Mouse (Mus musculus) hindbrain, embryonic 11.5 days (tissue): ENCODE data around the gene Swt1. TPM values are rescaled to one million over a fixed set of nuclear protein-coding genes. Genes with fewer than 3 reads are reported as not detected.

Experiments used
- ATAC-seq: fragments of 200-750 bp; cut with Nextera tagmentation; 2 replicates; pipeline ENCODE4 v1.8.0; 2017; ENCODE audit warnings: mild to moderate bottlenecking, moderate TSS enrichment, moderate library complexity; ENCODE audit not compliant: low FRiP score
- DNase-seq: peaks from one replicate; pipeline ENCODE4 v3.0.0-alpha.2; 2015; ENCODE audit warnings: low spot score
- H3K27ac ChIP-seq: fragments of 300-500 bp; sonication (generic); 2 replicates; pipeline ENCODE4 v1.5.1; 2014; ENCODE audit warnings: mild to moderate bottlenecking, low read depth, low read length
- H3K27me3 ChIP-seq: fragments of 300-500 bp; sonication (generic); 2 replicates; pipeline ENCODE4 v1.6.1; 2014; ENCODE audit warnings: mild to moderate bottlenecking, low read length, moderate library complexity, mixed read lengths; ENCODE audit not compliant: control insufficient read depth, insufficient read depth
- H3K36me3 ChIP-seq: fragments of 300-500 bp; sonication (generic); 2 replicates; pipeline ENCODE4 v1.6.1; 2014; ENCODE audit warnings: mild to moderate bottlenecking, low read length, moderate library complexity, mixed read lengths; ENCODE audit not compliant: control insufficient read depth, insufficient read depth
- H3K4me1 ChIP-seq: fragments of 300-500 bp; sonication (generic); replicated peaks from 2 replicates; pipeline ENCODE4 v1.6.1; 2014; ENCODE audit warnings: low read length, mixed read lengths; ENCODE audit not compliant: control insufficient read depth, insufficient read depth
- H3K4me2 ChIP-seq: fragments of 300-500 bp; sonication (generic); replicated peaks from 2 replicates; pipeline ENCODE4 v1.6.1; 2014; ENCODE audit warnings: mild to moderate bottlenecking, low read depth, low read length
- H3K4me3 ChIP-seq: fragments of 300-500 bp; sonication (generic); 2 replicates; pipeline ENCODE4 v1.5.1; 2014; ENCODE audit warnings: low read depth, low read length
- H3K9ac ChIP-seq: fragments of 300-500 bp; sonication (generic); 2 replicates; pipeline ENCODE4 v1.6.1; 2014; ENCODE audit warnings: low read depth, low read length
- H3K9me3 ChIP-seq: fragments of 300-500 bp; sonication (generic); 2 replicates; pipeline ENCODE4 v1.6.1; 2016; ENCODE audit warnings: low read length; ENCODE audit not compliant: control insufficient read depth
- WGBS: fragments of 180-500 bp; shearing (Covaris S2); extraction: QIAGEN DNeasy Blood & Tissue Kit; methylation state at CpG from one replicate; pipeline ENCODE4 v1.1.7; 2014; 5-methylcytosine and 5-hydroxymethylcytosine counted together
- polyA plus RNA-seq: library from polyadenylated mRNA; unstranded; fragments of >200 nt; fragmentation: Nextera tagmentation; extraction: Ambion mirVana; gene quantifications from 2 replicates; pipeline ENCODE4 v1.2.1, GENCODE M21; 2014

Swt1 gene
- polyA plus RNA-seq, 1 experiment from 2014 or later, result 27.6 TPM

GRCm38 (mm10) chr1:151450851-151451250 lies 22.6 kb upstream of the Swt1 start:
- Histone ChIP-seq H3K4me3 (no peak overlapping the region), H3K27ac (no peak overlapping the region), H3K36me3 (peaks cover 4% of the 10 kb centered on the region; the same call in 1 of the 2 replicates), H3K27me3 (no peaks in the 10 kb centered on the region), H3K4me1 (no peaks in the 10 kb centered on the region), H3K9me3 (no peaks in the 10 kb centered on the region), H3K4me2 (no peak overlapping the region), H3K9ac (no peak overlapping the region)
- DNase-seq, result no peak
- ATAC-seq, result no peak
- 96% methylated on average over 1 of the region's 2 CpGs for WGBS

- no peak overlapping the region for H3K4me3 ChIP-seq
- no peaks in the 10 kb centered on the region for H3K4me1 ChIP-seq
- H3K36me3 ChIP-seq, result peaks cover 7% of the 10 kb centered on the region; the same call in 1 of the 2 replicates
- H3K27ac ChIP-seq, result no peak overlapping the region
- H3K27me3 ChIP-seq, result no peaks in the 10 kb centered on the region
- H3K9me3 ChIP-seq, result no peaks in the 10 kb centered on the region
- DNase-seq, result no peak
- WGBS, result 95% methylated on average over 10 of the region's 10 CpGs
- ATAC-seq, result no peak
- no peak overlapping the region for H3K4me2 ChIP-seq
- H3K9ac ChIP-seq, result no peak overlapping the region
Observed at GRCm38 (mm10) chr1:151449866-151450265, 21.6 kb upstream of the Swt1 start.

DNA sequence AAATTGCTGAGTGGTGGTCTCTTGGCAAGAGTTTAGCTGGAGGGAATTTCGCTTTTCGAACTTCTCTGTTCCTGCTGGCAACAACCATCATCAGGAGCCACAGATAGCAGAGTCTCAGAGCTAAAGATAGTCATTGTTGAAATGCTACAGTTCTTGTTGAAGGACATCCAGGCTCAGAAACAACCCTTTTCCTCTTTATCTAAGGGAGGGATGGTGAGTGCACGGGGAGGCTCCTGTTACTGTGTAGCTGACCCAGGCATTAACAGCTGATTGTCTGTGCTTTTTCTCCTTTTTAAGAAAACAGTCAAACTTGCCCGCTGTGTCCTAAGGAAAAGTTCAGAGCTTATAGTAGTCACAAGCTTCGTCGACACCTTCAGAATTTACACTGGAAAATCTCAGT lies 7.2 kb upstream of the Swt1 start:
- WGBS, result 97% methylated on average over 6 of the region's 6 CpGs
- Histone ChIP-seq H3K4me3 (no peak overlapping the region), H3K4me2 (no peak overlapping the region), H3K4me1 (no peaks in the 10 kb centered on the region), H3K36me3 (no peaks in the 10 kb centered on the region), H3K9me3 (no peaks in the 10 kb centered on the region), H3K27me3 (no peaks in the 10 kb centered on the region), H3K27ac (no peak overlapping the region), H3K9ac (no peak overlapping the region)
- ATAC-seq, result no peak
- DNase-seq, result no peak

DNA sequence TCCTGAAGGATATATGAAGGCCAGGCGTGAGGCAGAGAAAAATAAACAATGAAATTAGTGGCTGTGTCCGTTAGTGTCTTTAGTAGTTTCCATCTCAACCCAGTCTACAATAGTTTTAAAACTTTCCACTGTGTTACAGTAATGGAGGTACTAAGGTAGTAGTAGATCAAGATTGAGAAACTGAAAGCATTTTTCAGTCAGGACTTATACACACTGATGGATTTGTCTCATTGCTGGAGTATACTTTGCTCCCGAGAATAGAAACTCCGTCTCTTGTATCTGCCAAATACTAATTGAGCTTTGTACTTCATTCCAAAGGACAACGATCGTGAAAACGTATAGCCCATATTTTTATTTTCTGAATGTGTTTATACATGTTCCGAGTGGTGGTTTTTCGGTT lies 1.1 kb upstream of the Swt1 start:
- Histone ChIP-seq H3K4me3 (peak overlapping the region; percentile 92), H3K27me3 (no peaks in the 10 kb centered on the region), H3K4me1 (peaks cover 4% of the 10 kb centered on the region; the same call in 1 of the 2 replicates), H3K27ac (peak overlapping the region; percentile 97), H3K9me3 (no peaks in the 10 kb centered on the region), H3K4me2 (peak overlapping the region; percentile 51), H3K9ac (peak overlapping the region; percentile 86), H3K36me3 (no peaks in the 10 kb centered on the region)
- no peak for DNase-seq
- 51% methylated on average over 9 of the region's 9 CpGs for WGBS
- no peak for ATAC-seq

DNA sequence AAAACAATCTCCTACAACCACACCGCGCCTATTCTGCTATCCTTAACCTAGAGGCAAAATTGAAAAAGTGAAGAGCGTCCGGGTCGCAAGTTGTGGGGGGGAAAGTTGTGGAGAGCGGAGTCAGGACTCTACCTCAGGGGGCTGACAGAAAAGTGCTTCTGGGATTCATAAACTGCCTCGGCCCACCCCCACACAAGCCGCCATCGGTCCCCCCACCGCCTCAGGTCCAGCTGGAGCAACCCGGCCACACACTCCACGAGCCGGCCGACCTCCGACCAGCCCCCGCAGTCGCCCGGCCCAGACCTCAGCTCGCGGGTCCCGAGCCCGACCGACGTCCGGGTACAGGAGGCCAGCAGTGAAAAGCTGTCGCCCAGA lies 380 bp downstream of the Swt1 start:
- H3K4me1 ChIP-seq, result peaks cover 4% of the 10 kb centered on the region; the same call in 1 of the 2 replicates
- ATAC-seq (peak; percentile 82), DNase-seq (no peak)
- H3K27ac ChIP-seq, result peak overlapping the region; percentile 47; the same call in 1 of the 2 replicates
- H3K4me3 ChIP-seq, result peak overlapping the region; percentile 92
- H3K36me3 ChIP-seq, result no peaks in the 10 kb centered on the region
- under 1% methylated on average over 24 of the region's 26 CpGs for WGBS
- H3K9ac ChIP-seq, result peak overlapping the region; percentile 72
- no peaks in the 10 kb centered on the region for H3K9me3 ChIP-seq
- H3K4me2 ChIP-seq, result peak overlapping the region; percentile 46
- H3K27me3 ChIP-seq, result no peaks in the 10 kb centered on the region

DNA sequence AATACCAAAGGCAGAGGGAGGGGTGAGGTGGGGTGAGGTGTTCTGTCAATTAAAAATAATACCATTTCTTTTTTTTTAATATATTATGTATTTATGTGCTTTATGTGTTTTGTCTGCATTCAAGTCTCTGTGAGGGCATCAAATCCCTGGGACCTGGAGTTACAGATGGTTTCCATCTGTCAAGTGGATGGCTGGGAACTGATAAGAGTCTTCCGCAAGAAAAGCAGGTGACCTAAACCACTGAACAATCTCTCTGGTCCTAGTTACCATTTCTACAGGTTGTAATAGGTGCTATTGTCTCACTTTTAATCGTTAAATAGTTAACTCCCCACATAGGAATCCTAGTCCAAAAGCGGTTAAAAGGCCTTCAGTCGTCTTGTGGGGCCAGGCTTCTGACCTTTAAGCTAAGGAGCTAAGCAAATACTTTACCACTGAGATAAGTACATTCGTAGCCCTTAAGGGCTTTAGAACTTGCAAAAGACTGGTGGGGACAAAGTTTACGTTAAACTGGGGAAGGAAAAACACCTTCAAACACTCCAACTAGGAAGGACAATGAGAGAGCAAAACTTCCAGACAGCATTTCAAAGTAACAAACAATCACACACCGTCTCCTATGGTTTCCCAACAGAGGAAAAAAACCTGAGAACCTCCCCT lies 1.2 kb downstream of the Swt1 start:
- H3K9ac ChIP-seq, result peak overlapping the region; percentile 72
- ATAC-seq (no peak), DNase-seq (no peak)
- H3K36me3 ChIP-seq, result no peaks in the 10 kb centered on the region
- H3K27ac ChIP-seq, result no peak overlapping the region
- WGBS, result 37% methylated on average over 7 of the region's 7 CpGs
- H3K4me3 ChIP-seq, result peak overlapping the region; percentile 92
- H3K4me1 ChIP-seq, result peaks cover 4% of the 10 kb centered on the region; the same call in 1 of the 2 replicates
- H3K27me3 ChIP-seq, result no peaks in the 10 kb centered on the region
- H3K9me3 ChIP-seq, result no peaks in the 10 kb centered on the region
- H3K4me2 ChIP-seq, result peak overlapping the region; percentile 46

DNA sequence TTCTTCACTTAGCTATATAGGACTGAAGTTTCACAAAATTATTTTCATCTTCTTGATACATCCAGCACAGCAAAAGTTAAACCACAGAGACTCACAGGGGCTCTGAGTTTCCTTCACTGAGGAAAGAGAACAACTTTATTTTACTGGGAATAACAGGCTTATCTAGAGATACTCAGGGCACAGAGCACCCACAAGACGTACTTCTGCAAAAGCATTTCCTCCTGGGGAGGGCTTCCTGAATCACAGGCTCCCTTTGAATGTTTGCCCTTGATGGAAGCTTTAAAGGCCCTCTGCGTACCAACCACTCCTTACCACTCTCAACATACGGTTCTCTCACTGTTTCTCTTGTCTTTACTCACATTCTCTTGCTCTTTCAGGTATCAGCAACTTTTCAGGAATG lies 6.1 kb downstream of the Swt1 start:
- no peaks in the 10 kb centered on the region for H3K27me3 ChIP-seq
- H3K27ac ChIP-seq, result no peak overlapping the region
- WGBS, result 90% methylated on average over 3 of the region's 3 CpGs
- H3K9me3 ChIP-seq, result no peaks in the 10 kb centered on the region
- no peak overlapping the region for H3K9ac ChIP-seq
- peaks cover 3% of the 10 kb centered on the region; the same call in 1 of the 2 replicates for H3K4me1 ChIP-seq
- DNase-seq, result no peak
- no peak overlapping the region for H3K4me3 ChIP-seq
- H3K4me2 ChIP-seq, result no peak overlapping the region
- H3K36me3 ChIP-seq, result no peaks in the 10 kb centered on the region
- ATAC-seq, result no peak

GRCm38 (mm10) chr1:151409827-151410226 lies 18.4 kb downstream of the Swt1 start:
- Histone ChIP-seq H3K4me3 (no peak overlapping the region), H3K36me3 (no peaks in the 10 kb centered on the region), H3K4me2 (no peak overlapping the region), H3K9ac (no peak overlapping the region), H3K4me1 (no peaks in the 10 kb centered on the region), H3K9me3 (no peaks in the 10 kb centered on the region), H3K27me3 (no peaks in the 10 kb centered on the region), H3K27ac (no peak overlapping the region)
- 88% methylated on average over 3 of the region's 3 CpGs for WGBS
- ATAC-seq (no peak), DNase-seq (no peak)

GRCm38 (mm10) chr1:151390029-151390428 lies 38.2 kb downstream of the Swt1 start:
- ATAC-seq (no peak), DNase-seq (peak; percentile 32)
- no peaks in the 10 kb centered on the region for H3K4me1 ChIP-seq
- H3K9me3 ChIP-seq, result no peaks in the 10 kb centered on the region
- H3K36me3 ChIP-seq, result 0 out of 2 replicates have a peak, but pooled peaks cover 2% of the 10 kb centered on the region
- no peak overlapping the region for H3K9ac ChIP-seq
- H3K4me3 ChIP-seq, result no peak overlapping the region
- WGBS, result 95% methylated on average over 1 of the region's 1 CpGs
- no peaks in the 10 kb centered on the region for H3K27me3 ChIP-seq
- no peak overlapping the region for H3K4me2 ChIP-seq
- H3K27ac ChIP-seq, result no peak overlapping the region
